Mouse (Mus musculus): ENCODE data around the gene Prkag2. TPM values are rescaled to one million over a fixed set of nuclear protein-coding genes. Genes with fewer than 3 reads are reported as not detected.

Gene Prkag2
- polyA plus RNA-seq, 1 experiment from 2014 or later, result 90.9 TPM

DNA sequence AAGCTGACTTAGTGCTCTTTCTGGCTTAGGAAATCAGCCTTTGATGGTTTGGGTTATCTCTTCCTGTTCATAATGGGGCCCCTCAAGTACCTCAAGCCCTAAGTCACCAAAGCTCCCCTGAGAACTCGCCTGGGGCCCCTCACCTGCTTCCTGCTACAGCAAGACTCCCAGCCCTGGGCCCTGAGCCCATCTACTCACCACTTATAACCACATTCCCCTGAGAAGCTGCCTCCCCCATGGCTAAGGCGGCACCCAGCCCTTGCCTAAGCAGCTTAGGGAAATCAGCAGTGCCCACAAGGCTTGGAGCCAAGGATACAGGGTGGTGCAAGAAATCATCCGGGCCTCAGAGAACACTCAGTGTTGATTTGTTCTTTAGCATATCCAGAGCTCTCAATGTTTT lies 110.8 kb downstream of the Prkag2 start:
- 75% methylated on average over 3 of the region's 3 CpGs for WGBS
- no peak for ATAC-seq (ENCODE audit: low FRiP score)

GRCm38 (mm10) chr5:24986956-24987355 lies 113.5 kb downstream of the Prkag2 start:
- ATAC-seq (ENCODE audit: low FRiP score), result no peak
- peaks cover 27% of the 10 kb centered on the region for H3K4me1 ChIP-seq
- no peak overlapping the region for H3K4me3 ChIP-seq (replicated peaks)
- no peaks in the 10 kb centered on the region for H3K27me3 ChIP-seq (replicated peaks)
- H3K27ac ChIP-seq (replicated peaks), result peak overlapping the region; percentile 81; the same call in 1 of the 2 replicates
- peak overlapping the region; percentile 38 for H3K4me2 ChIP-seq
- no peaks in the 10 kb centered on the region for H3K36me3 ChIP-seq
- WGBS, result 23% methylated on average over 2 of the region's 2 CpGs
- no peaks in the 10 kb centered on the region for H3K9me3 ChIP-seq (replicated peaks)
- H3K9ac ChIP-seq (replicated peaks), result no peak overlapping the region

More for the DNA sequence above, 110.8 kb downstream of the Prkag2 start:
- Histone ChIP-seq H3K4me3 (replicated peaks) (no peak overlapping the region), H3K4me1 (peaks cover 24% of the 10 kb centered on the region), H3K27ac (replicated peaks) (no peak overlapping the region), H3K9ac (replicated peaks) (no peak overlapping the region), H3K9me3 (replicated peaks) (no peaks in the 10 kb centered on the region), H3K27me3 (replicated peaks) (no peaks in the 10 kb centered on the region), H3K36me3 (no peaks in the 10 kb centered on the region), H3K4me2 (no peak overlapping the region)

DNA sequence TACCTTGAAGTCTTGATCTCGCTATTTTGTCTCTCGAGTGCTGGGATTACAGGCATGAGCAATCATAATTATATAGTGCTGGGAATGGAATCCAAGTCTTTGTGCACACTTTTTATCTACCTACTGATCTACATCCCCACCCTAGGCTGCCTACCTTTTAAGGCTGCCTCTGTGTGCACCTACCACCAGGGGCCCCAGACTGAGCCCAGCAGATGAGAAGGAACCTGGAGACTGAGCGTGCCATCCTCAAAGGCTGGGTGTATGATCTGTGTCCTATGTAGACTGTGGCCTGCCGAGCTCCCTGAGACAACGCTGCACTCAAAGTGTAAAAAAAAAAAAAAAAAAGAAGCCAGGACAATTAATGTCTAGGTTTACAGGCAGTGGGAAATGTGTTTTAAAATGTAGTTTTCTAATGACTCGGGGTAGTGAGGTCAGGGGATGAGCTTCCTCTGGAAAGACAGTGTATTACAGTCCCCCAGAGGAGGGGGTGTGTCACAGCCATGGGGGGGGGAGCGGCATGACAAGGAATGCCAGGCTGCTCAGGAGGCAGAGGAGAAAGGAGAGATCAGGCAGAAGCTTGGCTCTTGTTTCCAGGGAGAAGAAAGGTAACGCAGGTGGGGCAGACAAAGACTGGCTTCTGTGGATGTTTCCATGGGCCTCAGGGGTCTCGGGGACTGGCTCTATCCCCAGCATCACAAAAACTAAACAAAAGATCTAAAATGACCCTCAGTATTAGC lies 114.1 kb downstream of the Prkag2 start:
- Histone ChIP-seq H3K9ac (replicated peaks) (peak overlapping the region; percentile 8; the same call in 1 of the 2 replicates), H3K27ac (replicated peaks) (peak overlapping the region; percentile 81), H3K27me3 (replicated peaks) (no peaks in the 10 kb centered on the region), H3K4me2 (peak overlapping the region; percentile 38), H3K4me1 (peaks cover 27% of the 10 kb centered on the region), H3K36me3 (no peaks in the 10 kb centered on the region), H3K4me3 (replicated peaks) (no peak overlapping the region), H3K9me3 (replicated peaks) (no peaks in the 10 kb centered on the region)
- ATAC-seq (ENCODE audit: low FRiP score), result peak; percentile 26; the same call in 1 of the 2 replicates
- WGBS, result 50% methylated on average over 9 of the region's 9 CpGs

GRCm38 (mm10) chr5:24985434-24986176 lies 114.8 kb downstream of the Prkag2 start:
- Histone ChIP-seq H3K4me3 (replicated peaks) (0 out of 2 replicates have a peak overlapping the region, but pooled peaks have one; percentile 8), H3K9ac (replicated peaks) (peak overlapping the region; percentile 8; the same call in 1 of the 2 replicates), H3K36me3 (no peaks in the 10 kb centered on the region), H3K27me3 (replicated peaks) (no peaks in the 10 kb centered on the region), H3K4me2 (peak overlapping the region; percentile 38), H3K27ac (replicated peaks) (peak overlapping the region; percentile 81), H3K9me3 (replicated peaks) (no peaks in the 10 kb centered on the region), H3K4me1 (peaks cover 27% of the 10 kb centered on the region)
- peak; percentile 81 for ATAC-seq (ENCODE audit: low FRiP score)
- 51% methylated on average over 11 of the region's 11 CpGs for WGBS

DNA sequence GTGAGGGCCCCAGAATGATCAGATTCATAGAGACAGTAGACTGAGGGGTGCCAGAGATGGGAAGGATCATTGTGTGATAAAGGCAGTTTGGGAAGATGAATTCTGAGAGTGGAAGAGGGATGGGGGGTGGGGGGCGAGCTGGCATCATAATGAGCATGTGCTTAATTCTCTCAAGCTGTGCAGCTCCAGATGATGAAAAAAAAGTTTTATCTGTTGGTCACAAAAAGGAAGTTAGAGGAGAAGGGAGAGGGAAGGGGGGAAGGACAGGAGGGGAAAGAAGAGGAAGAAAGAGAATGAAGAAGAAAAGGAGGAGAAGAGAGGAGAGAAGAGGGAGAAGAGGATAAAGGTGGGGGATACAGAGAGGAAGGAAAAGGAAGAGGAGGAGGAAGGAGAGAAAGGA lies 116.3 kb downstream of the Prkag2 start:
- Histone ChIP-seq H3K4me2 (no peak overlapping the region), H3K36me3 (no peaks in the 10 kb centered on the region), H3K4me1 (peaks cover 27% of the 10 kb centered on the region), H3K4me3 (replicated peaks) (no peak overlapping the region), H3K9me3 (replicated peaks) (no peaks in the 10 kb centered on the region), H3K27me3 (replicated peaks) (no peaks in the 10 kb centered on the region), H3K9ac (replicated peaks) (no peak overlapping the region), H3K27ac (replicated peaks) (no peak overlapping the region)
- 60% methylated on average over 1 of the region's 1 CpGs for WGBS
- ATAC-seq (ENCODE audit: low FRiP score), result no peak

- Histone ChIP-seq H3K4me3 (replicated peaks) (no peak overlapping the region), H3K4me2 (no peak overlapping the region), H3K27ac (replicated peaks) (no peak overlapping the region), H3K4me1 (peaks cover 27% of the 10 kb centered on the region), H3K27me3 (replicated peaks) (no peaks in the 10 kb centered on the region), H3K9me3 (replicated peaks) (no peaks in the 10 kb centered on the region), H3K36me3 (no peaks in the 10 kb centered on the region), H3K9ac (replicated peaks) (no peak overlapping the region)
- WGBS, result 11% methylated on average over 3 of the region's 3 CpGs
- no peak for ATAC-seq (ENCODE audit: low FRiP score)
Measured at GRCm38 (mm10) chr5:24983539-24983938, 116.9 kb downstream of the Prkag2 start.

- no peaks in the 10 kb centered on the region for H3K36me3 ChIP-seq
- H3K27ac ChIP-seq (replicated peaks), result no peak overlapping the region
- H3K4me2 ChIP-seq, result no peak overlapping the region
- WGBS, result 82% methylated on average over 3 of the region's 3 CpGs
- H3K9me3 ChIP-seq (replicated peaks), result no peaks in the 10 kb centered on the region
- H3K4me3 ChIP-seq (replicated peaks), result no peak overlapping the region
- H3K27me3 ChIP-seq (replicated peaks), result no peaks in the 10 kb centered on the region
- no peak for ATAC-seq (ENCODE audit: low FRiP score)
- H3K9ac ChIP-seq (replicated peaks), result no peak overlapping the region
- peaks cover 27% of the 10 kb centered on the region for H3K4me1 ChIP-seq
Measured at GRCm38 (mm10) chr5:24982258-24982657, 118.2 kb downstream of the Prkag2 start.

- no peak for ATAC-seq (ENCODE audit: low FRiP score)
- Histone ChIP-seq H3K4me2 (no peak overlapping the region), H3K36me3 (no peaks in the 10 kb centered on the region), H3K4me3 (replicated peaks) (no peak overlapping the region), H3K4me1 (peaks cover 24% of the 10 kb centered on the region), H3K9ac (replicated peaks) (no peak overlapping the region), H3K9me3 (replicated peaks) (no peaks in the 10 kb centered on the region), H3K27me3 (replicated peaks) (no peaks in the 10 kb centered on the region), H3K27ac (replicated peaks) (no peak overlapping the region)
- WGBS, result 78% methylated on average over 6 of the region's 6 CpGs
Measured at GRCm38 (mm10) chr5:24981765-24982164, 118.7 kb downstream of the Prkag2 start.

GRCm38 (mm10) chr5:24979968-24980345 lies 120.5 kb downstream of the Prkag2 start:
- Histone ChIP-seq H3K4me1 (peaks cover 12% of the 10 kb centered on the region), H3K9me3 (replicated peaks) (no peaks in the 10 kb centered on the region), H3K27ac (replicated peaks) (no peak overlapping the region), H3K4me2 (no peak overlapping the region), H3K27me3 (replicated peaks) (no peaks in the 10 kb centered on the region), H3K9ac (replicated peaks) (no peak overlapping the region), H3K4me3 (replicated peaks) (no peak overlapping the region), H3K36me3 (no peaks in the 10 kb centered on the region)
- no peak for ATAC-seq (ENCODE audit: low FRiP score)
- WGBS, result 91% methylated on average over 10 of the region's 10 CpGs

DNA sequence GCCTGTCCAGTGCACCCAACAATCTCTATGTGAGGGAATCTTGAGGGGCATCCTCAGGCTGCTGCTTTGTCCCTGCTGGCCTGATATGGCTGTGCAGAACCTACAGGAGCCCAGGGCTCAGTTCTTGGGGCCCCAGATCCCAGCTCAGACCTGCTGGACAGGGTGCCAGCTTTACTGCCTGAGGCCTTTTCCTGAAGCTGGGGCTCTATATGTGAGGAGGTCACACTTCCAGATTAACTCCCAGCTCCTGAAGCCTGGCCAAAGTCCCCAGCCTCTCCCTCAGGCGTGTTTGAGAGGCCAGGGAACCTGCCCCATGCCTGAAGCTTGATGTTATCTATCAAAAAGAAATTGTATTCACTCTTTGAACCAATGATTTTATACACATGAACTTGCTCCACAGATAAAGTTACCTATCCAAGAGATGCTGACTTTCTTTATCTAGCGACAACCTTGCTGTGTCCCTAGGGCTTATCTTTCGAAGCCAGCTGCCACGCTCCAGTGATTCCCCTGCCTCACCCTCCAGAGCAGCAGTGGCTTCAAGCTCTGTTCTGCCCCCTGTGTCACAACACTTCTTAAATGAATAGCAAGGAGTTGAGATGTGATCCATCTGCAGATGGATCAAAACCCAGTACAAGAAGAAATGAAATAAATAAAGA lies 121.0 kb downstream of the Prkag2 start:
- H3K9ac ChIP-seq (replicated peaks), result no peak overlapping the region
- no peak for ATAC-seq (ENCODE audit: low FRiP score)
- no peaks in the 10 kb centered on the region for H3K9me3 ChIP-seq (replicated peaks)
- no peaks in the 10 kb centered on the region for H3K27me3 ChIP-seq (replicated peaks)
- H3K4me3 ChIP-seq (replicated peaks), result no peak overlapping the region
- H3K36me3 ChIP-seq, result no peaks in the 10 kb centered on the region
- H3K27ac ChIP-seq (replicated peaks), result no peak overlapping the region
- H3K4me1 ChIP-seq, result peaks cover 7% of the 10 kb centered on the region; the same call in 1 of the 2 replicates
- WGBS, result 60% methylated on average over 4 of the region's 4 CpGs
- no peak overlapping the region for H3K4me2 ChIP-seq

- 89% methylated on average over 3 of the region's 3 CpGs for WGBS
- no peak for ATAC-seq (ENCODE audit: low FRiP score)
- H3K4me1 ChIP-seq, result peaks cover 6% of the 10 kb centered on the region; the same call in 1 of the 2 replicates
- H3K4me3 ChIP-seq (replicated peaks), result no peak overlapping the region
- no peaks in the 10 kb centered on the region for H3K36me3 ChIP-seq
- H3K4me2 ChIP-seq, result no peak overlapping the region
- no peaks in the 10 kb centered on the region for H3K9me3 ChIP-seq (replicated peaks)
- H3K27ac ChIP-seq (replicated peaks), result no peak overlapping the region
- no peaks in the 10 kb centered on the region for H3K27me3 ChIP-seq (replicated peaks)
- no peak overlapping the region for H3K9ac ChIP-seq (replicated peaks)
Measured at GRCm38 (mm10) chr5:24976907-24977306, 123.5 kb downstream of the Prkag2 start.

Data from neural tube, embryonic 15.5 days (tissue).